Mouse (Mus musculus) intestine, postnatal 0 days (tissue): Measurements from ENCODE around the gene Tle4. TPM values are rescaled to one million over a fixed set of nuclear protein-coding genes. Genes with fewer than 3 reads are reported as not detected.

ENCODE experiments used
- ATAC-seq: fragments of 200-750 bp; cut with Nextera tagmentation; 2 replicates; pipeline ENCODE4 v1.8.0; 2017; ENCODE audit warnings: mild to moderate bottlenecking, moderate TSS enrichment, moderate library complexity
- H3K27ac ChIP-seq: fragments of 300-500 bp; sonication (generic); 2 replicates; pipeline ENCODE4 v1.5.1; 2014; ENCODE audit warnings: mild to moderate bottlenecking, low read depth, low read length, moderate library complexity
- H3K27me3 ChIP-seq: fragments of 300-500 bp; sonication (generic); replicated peaks from 2 replicates; pipeline ENCODE4 v1.6.1; 2014; ENCODE audit warnings: low read length, mixed read lengths; ENCODE audit not compliant: control insufficient read depth, insufficient read depth
- H3K36me3 ChIP-seq: fragments of 300-500 bp; sonication (generic); 2 replicates; pipeline ENCODE4 v1.6.1; 2014; ENCODE audit warnings: mild to moderate bottlenecking, moderate library complexity; ENCODE audit not compliant: control insufficient read depth, insufficient read depth
- H3K4me1 ChIP-seq: fragments of 300-500 bp; sonication (generic); replicated peaks from 2 replicates; pipeline ENCODE4 v1.6.1; 2014; ENCODE audit warnings: antibody characterized with exemption, low read length, mixed read lengths; ENCODE audit not compliant: control insufficient read depth, insufficient read depth
- H3K4me2 ChIP-seq: fragments of 300-500 bp; sonication (generic); replicated peaks from 2 replicates; pipeline ENCODE4 v1.6.1; 2014; ENCODE audit warnings: low read depth, mild to moderate bottlenecking, moderate library complexity
- H3K4me3 ChIP-seq: fragments of 300-500 bp; sonication (generic); 2 replicates; pipeline ENCODE4 v1.5.1; 2014; ENCODE audit warnings: low read depth, low read length
- H3K9ac ChIP-seq: fragments of 300-500 bp; sonication (generic); 2 replicates; pipeline ENCODE4 v1.6.1; 2014; ENCODE audit warnings: mild to moderate bottlenecking, low read depth, low read length
- H3K9me3 ChIP-seq: fragments of 300-500 bp; sonication (generic); 2 replicates; pipeline ENCODE4 v1.6.1; 2016; ENCODE audit warnings: mixed run types; ENCODE audit not compliant: control insufficient read depth
- CTCF ChIP-seq: sonication (generic); IDR thresholded peaks from 2 replicates; pipeline ENCODE4 v1.5.1; 2016; ENCODE audit warnings: low read depth, mild to moderate bottlenecking, control low read depth, antibody characterized with exemption, moderate library complexity
- WGBS: fragments of 180-500 bp; shearing (Covaris S2); extraction: QIAGEN DNeasy Blood & Tissue Kit; methylation state at CpG from one replicate; pipeline ENCODE4 v1.1.7; 2014; 5-methylcytosine and 5-hydroxymethylcytosine counted together
- polyA plus RNA-seq: library from polyadenylated mRNA; unstranded; fragments of >200 nt; fragmentation: Nextera tagmentation; extraction: Ambion mirVana; gene quantifications from 2 replicates; pipeline ENCODE4 v1.2.1, GENCODE M21; 2015

Tle4 gene
- polyA plus RNA-seq, 1 experiment from 2014 or later, result 18.5 TPM

- Histone ChIP-seq H3K27ac (no peak overlapping the region), H3K9me3 (no peaks in the 10 kb centered on the region), H3K4me1 (no peaks in the 10 kb centered on the region), H3K27me3 (no peaks in the 10 kb centered on the region), H3K4me3 (no peak overlapping the region), H3K36me3 (no peaks in the 10 kb centered on the region), H3K4me2 (no peak overlapping the region), H3K9ac (no peak overlapping the region)
- ATAC-seq, result no peak
- 82% methylated on average over 9 of the region's 9 CpGs for whole genome bisulfite sequencing
- no peak for TF ChIP-seq CTCF
These were observed 110.7 kb downstream of the Tle4 start for GRCm38 (mm10) chr19:14487180-14487579.

- H3K4me1 ChIP-seq, result peaks cover 6% of the 10 kb centered on the region; the same call in 1 of the 2 replicates
- no peak for TF ChIP-seq CTCF
- H3K9ac ChIP-seq, result no peak overlapping the region
- no peak overlapping the region for H3K4me3 ChIP-seq
- no peak for ATAC-seq
- WGBS, result 89% methylated on average over 3 of the region's 3 CpGs
- H3K27ac ChIP-seq, result no peak overlapping the region
- no peaks in the 10 kb centered on the region for H3K9me3 ChIP-seq
- no peaks in the 10 kb centered on the region for H3K36me3 ChIP-seq
- H3K27me3 ChIP-seq, result no peaks in the 10 kb centered on the region
- H3K4me2 ChIP-seq, result no peak overlapping the region
These were observed 112.7 kb downstream of the Tle4 start for GRCm38 (mm10) chr19:14485176-14485575.

GRCm38 (mm10) chr19:14482562-14483138, 115.2 kb downstream of the Tle4 start:
- 44% methylated on average over 5 of the region's 5 CpGs for WGBS
- Histone ChIP-seq H3K27ac (no peak overlapping the region), H3K4me2 (peak overlapping the region; percentile 17; the same call in 1 of the 2 replicates), H3K27me3 (no peaks in the 10 kb centered on the region), H3K4me1 (peaks cover 6% of the 10 kb centered on the region; the same call in 1 of the 2 replicates), H3K4me3 (no peak overlapping the region), H3K9me3 (no peaks in the 10 kb centered on the region), H3K9ac (no peak overlapping the region), H3K36me3 (no peaks in the 10 kb centered on the region)
- peak; percentile 62 for ATAC-seq
- TF ChIP-seq CTCF, result no peak

- Histone ChIP-seq H3K27ac (peak overlapping the region; percentile 11; the same call in 1 of the 2 replicates), H3K36me3 (no peaks in the 10 kb centered on the region), H3K9me3 (no peaks in the 10 kb centered on the region), H3K4me2 (peak overlapping the region; percentile 17; the same call in 1 of the 2 replicates), H3K4me3 (no peak overlapping the region), H3K27me3 (no peaks in the 10 kb centered on the region), H3K4me1 (peaks cover 6% of the 10 kb centered on the region; the same call in 1 of the 2 replicates), H3K9ac (no peak overlapping the region)
- WGBS, result 24% methylated on average over 5 of the region's 5 CpGs
- peak; percentile 74 for ATAC-seq
- TF ChIP-seq CTCF, result no peak
These were observed 115.9 kb downstream of the Tle4 start for GRCm38 (mm10) chr19:14481796-14482561.

GRCm38 (mm10) chr19:14479711-14480110, 118.1 kb downstream of the Tle4 start:
- no peak for TF ChIP-seq CTCF
- Histone ChIP-seq H3K4me3 (no peak overlapping the region), H3K36me3 (no peaks in the 10 kb centered on the region), H3K4me1 (peaks cover 6% of the 10 kb centered on the region; the same call in 1 of the 2 replicates), H3K27ac (no peak overlapping the region), H3K27me3 (no peaks in the 10 kb centered on the region), H3K4me2 (no peak overlapping the region), H3K9ac (no peak overlapping the region), H3K9me3 (no peaks in the 10 kb centered on the region)
- no peak for ATAC-seq

- Histone ChIP-seq H3K4me3 (no peak overlapping the region), H3K27me3 (no peaks in the 10 kb centered on the region), H3K9ac (no peak overlapping the region), H3K9me3 (no peaks in the 10 kb centered on the region), H3K4me1 (no peaks in the 10 kb centered on the region), H3K27ac (no peak overlapping the region), H3K36me3 (peaks cover 16% of the 10 kb centered on the region), H3K4me2 (no peak overlapping the region)
- WGBS, result 71% methylated on average over 8 of the region's 8 CpGs
- ATAC-seq, result no peak
- TF ChIP-seq CTCF, result no peak
These were observed 128.5 kb downstream of the Tle4 start for GRCm38 (mm10) chr19:14469325-14469724.
